Mouse (Mus musculus): ENCODE results near the gene Fam133b. TPM values are rescaled to one million over a fixed set of nuclear protein-coding genes. Genes with fewer than 3 reads are reported as not detected.
"Not testable (repeated sequence)": the region's sequence is repeated elsewhere in the genome, so short reads cannot be mapped to it uniquely, and the experiment has no call there.

Fam133b gene
- total RNA-seq, 1 experiment from 2014 or later, result 83.7 TPM

DNA sequence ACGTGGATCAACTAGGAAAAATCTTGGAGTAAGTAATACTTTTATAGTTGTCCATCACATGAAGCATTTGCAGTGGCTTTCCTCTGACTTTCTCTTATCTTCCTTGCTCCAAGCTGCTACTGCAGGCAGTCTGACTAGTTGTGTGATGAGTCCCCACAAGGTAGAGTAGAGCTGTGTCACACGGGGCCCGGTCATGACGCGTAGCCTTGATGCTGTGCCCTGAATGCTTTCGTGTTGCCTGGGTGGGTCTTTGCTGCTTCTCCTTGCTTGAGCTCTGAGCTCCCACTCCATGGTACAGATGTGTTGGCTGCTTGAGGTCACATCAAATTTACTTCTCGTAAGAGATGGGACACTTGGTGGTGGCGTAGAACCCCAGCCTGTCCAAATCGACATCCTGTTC, 28.2 kb upstream of the Fam133b start:
- ATAC-seq (ENCODE audit: extremely low read depth, insufficient number of reproducible peaks, low FRiP score, poor library complexity, severe bottlenecking), result no peak

DNA sequence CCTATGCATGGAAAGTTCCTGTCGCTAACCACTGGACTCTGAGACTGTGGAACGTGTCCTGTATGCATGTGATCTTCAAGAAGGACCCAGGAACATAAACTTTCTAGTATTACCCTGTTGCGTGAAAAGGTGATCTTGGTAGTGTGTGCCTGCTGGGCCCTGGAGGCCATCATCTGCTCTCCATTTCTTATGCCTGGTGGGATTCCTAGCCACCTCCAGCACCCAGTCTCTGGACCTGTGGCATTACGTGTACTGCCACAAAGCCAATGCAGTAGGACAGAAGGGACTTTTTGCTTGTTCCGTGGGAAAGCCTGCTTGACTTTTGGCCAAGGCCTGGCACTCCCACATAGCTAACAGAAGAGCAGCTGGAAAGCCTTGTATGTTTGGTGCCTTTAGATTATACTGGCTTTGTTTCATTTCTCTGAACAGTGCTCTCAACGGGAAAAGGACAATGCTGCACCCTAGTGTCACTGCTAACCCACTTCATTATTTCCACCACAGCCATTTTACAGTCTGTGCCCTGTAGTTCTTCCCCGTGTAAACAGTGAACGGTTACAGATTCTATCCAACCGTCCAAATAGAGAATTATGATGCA, 27.1 kb upstream of the Fam133b start:
- peak; percentile 87 for ATAC-seq (ENCODE audit: extremely low read depth, insufficient number of reproducible peaks, low FRiP score, poor library complexity, severe bottlenecking)

DNA sequence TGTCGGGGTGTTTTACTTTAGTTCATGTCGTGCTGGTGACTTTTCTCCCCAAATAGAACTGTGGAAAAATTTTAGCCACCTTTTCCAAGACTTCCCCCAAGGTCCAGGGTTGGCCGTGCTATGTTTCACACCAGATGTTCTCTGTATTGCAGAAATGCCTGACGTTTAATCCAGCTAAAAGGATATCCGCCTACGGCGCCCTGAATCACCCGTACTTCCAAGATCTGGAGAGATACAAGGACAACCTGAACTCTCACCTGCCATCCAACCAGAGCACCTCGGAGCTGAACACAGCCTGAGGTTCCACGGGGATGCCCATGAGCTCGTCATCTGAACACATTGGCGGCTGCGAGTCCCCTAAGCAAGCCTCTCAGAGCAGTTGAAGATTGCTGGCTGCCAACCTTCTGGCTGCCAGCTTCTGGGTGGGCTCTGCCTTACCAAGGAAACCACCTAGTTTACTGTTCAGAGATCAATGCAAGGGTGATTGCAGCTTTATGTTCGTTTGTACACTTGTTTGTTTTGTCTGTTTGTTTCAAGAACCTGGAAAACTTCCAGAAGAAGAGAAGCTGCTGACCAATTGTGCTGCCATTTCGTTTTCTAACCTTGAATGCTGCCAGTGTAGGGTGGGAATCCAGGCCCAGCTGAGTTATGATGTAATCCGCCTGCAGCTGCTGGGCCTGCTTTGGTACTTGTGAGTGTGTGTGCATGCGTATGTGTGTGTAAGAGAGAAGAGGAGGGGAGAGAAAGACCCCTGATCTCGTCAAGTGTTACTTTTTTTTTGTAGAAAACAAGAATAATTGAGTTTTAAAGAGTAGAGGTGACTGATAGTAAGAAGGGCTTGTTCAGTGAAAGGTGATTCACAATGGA, 22.9 kb upstream of the Fam133b start:
- no peak for ATAC-seq (ENCODE audit: extremely low read depth, insufficient number of reproducible peaks, low FRiP score, poor library complexity, severe bottlenecking)

DNA sequence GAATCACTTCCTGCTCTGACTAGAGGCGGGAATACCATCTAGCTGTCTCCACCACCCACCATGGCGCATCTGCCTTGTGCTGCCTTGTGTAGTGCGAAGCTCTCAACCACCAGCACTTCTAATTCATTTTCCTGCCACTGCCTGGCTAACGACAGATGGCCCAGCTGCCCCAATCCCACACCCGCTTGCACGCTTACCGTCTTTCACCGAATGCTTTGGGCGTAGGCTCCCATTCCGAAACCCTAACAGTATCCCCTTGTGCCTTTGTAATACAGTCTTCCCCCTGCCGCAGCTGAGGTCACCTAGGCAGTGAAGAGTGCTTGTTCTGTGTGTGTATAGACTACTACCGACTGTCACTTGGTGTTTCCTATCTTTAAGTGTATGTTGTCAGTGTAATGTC, 21.9 kb upstream of the Fam133b start:
- ATAC-seq (ENCODE audit: extremely low read depth, insufficient number of reproducible peaks, low FRiP score, poor library complexity, severe bottlenecking), result no peak

DNA sequence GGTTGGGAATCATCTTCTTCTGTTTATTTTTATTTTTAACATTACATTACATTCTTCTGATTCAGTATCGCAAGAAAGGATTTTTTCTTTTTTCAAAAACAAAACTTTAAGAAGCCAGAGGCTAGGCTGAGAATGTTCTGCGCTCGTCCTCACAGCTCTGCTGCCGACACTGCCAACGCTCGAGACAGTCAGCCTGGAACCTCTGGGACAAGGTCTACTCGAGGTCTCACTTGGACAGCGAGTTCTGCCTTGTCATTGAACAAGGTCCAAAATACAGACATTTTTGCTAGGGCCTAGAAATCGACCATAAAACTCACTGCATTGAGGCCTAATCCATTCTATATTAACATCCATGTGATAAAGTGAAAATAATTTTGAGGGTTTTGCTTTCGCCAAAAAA, 20.8 kb upstream of the Fam133b start:
- no peak for ATAC-seq (ENCODE audit: extremely low read depth, insufficient number of reproducible peaks, low FRiP score, poor library complexity, severe bottlenecking)

DNA sequence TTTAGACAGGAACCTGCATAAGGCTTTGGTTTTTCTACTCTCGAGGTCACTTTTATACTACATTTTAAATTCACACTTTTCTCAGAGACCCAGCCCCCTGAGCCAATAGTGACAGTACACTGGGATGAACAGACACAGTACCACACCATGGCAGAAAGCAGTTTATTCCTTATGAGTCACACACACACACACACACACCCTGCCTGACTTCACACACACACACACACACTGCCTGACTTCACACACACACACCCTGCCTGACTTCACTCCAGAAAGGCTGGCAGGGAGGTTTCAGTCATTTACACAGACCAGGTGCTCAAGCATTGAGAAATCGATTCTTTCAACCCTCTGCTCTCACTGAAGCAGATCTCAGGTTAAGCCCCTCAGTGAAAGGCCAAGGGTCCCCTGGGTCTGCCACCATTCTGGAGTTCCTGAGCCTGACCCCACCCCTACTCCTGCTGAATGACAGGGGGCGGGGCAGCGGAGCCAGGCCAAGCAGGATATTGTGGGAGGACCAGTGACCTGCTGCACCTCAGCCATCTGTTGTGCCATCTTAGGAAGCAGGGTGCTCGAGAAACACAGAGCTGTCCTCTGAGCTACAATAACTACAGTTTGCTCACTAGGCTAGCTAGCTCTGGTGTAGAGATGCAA, 16.5 kb upstream of the Fam133b start:
- ATAC-seq (ENCODE audit: extremely low read depth, insufficient number of reproducible peaks, low FRiP score, poor library complexity, severe bottlenecking), result no peak

DNA sequence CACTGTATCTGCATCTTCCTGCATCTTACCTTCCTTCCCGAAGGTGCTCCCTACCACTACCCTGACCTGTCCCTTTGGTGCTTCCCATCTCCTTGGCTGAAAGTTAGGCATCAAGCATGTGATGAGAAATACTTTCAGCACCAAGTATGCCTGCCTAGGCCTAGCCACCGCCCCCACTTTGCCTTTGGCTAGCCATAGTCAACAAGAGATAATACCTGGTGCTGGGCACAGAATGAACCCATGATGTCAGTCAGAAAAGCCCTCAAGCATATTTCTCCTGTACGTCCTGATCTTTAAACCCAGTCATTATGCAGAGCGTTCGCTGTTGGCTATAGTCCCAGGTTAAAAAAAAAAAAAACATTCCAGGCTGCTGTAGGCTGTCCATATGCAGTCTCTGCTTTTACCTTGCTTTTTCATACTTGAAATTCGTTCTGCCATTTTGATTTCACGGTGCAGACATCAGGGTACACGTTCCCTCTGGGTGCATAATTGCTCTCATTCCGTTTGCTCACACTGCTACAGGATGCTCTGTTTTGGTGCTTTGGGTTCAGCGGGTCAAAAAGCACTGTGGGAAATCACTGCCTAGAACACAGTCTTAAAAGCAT, 13.9 kb upstream of the Fam133b start:
- no peak for ATAC-seq (ENCODE audit: extremely low read depth, insufficient number of reproducible peaks, low FRiP score, poor library complexity, severe bottlenecking)

DNA sequence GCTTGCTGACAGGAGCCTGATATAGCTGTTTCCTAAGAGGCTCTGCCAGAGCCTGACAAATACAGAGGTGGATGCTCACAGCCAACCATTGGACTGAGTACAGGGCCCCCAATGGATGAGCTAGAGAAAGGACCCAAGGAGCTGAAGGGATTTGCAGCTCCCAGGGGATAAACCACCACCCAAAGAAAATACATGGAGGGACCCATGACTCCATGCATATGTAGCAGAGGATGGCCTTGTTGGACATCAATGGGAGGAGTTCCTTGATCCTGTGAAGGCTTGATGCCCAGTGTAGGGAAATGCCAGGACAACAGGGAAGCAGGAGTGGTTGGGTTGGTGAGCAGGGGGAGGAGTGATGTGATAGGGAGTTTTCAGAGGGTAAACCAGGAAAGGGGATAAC, 11.6 kb upstream of the Fam133b start:
- not testable (repeated sequence) for ATAC-seq (ENCODE audit: extremely low read depth, insufficient number of reproducible peaks, low FRiP score, poor library complexity, severe bottlenecking)

DNA sequence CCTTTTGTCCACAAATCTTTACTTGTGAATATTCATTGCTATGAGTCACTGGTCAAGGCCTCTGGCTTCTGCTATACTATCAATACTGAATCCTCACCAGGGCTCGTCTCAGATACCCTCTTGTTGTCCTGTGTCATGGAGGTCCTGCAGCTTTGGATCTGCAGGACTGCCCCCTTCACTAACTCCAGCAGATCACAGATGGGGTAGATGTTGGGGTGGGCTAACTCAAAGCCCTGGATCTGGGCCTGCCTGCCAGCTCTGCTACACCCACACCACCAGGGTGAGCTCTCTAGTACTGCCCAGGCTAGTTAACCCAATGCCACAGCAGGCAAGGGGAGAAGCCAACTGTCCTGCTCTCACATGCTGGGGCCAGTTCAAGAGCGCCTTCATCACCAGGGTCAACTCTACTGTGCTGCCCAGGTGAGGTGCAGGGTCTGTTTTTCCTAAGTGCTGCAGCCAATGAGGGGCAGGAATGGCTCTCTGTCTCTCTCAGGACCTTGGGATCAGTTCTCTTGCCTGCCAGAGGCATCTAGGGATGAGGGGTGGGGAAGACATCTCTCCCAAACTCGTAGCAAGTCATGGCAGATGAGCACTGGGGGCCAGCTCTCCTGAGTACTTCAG, 6.9 kb upstream of the Fam133b start:
- ATAC-seq (ENCODE audit: extremely low read depth, insufficient number of reproducible peaks, low FRiP score, poor library complexity, severe bottlenecking), result no peak

DNA sequence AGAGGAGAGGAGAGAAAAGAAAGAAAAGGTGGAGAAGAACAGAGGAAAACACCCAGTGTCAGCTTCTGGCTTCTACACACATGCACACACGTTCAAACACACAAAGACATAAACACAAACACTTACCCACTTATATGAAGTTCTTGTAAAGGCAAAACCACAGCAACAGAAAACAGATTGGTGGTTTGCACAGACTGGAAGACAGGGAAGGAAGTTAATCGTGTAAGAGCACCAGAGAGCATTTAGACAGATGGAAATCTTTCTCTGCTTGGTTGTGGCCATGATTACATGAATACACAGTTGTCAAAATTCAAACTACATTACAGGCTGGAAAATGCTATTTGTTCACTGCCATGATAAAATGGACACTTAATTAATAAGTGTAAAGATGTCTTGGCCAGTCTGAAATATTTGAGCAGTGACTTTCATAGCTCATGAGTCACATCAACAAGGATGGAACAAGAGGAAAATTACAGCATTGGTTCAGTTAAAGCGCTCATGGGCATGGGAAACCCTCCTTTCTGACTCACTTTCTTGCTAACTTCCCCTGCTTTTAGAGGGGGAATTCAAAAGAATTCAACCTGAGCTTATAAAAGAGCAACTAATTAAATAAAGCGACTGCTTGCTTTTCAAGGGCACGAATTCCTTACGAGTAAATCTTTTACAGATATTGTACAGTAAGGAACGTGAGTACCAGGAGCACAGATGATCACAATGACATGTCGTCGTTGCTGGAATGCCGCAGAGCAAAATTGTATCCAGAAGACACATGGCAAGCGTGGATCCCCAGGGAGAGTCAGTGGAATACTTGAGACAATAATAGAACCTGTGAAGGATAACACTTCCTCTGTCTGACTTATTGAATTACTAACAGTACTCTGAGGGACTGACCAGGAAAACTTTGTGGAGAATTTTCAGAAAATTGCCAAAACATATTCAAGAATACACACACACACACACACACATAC, 4.8 kb upstream of the Fam133b start:
- ATAC-seq (ENCODE audit: extremely low read depth, insufficient number of reproducible peaks, low FRiP score, poor library complexity, severe bottlenecking), result no peak

DNA sequence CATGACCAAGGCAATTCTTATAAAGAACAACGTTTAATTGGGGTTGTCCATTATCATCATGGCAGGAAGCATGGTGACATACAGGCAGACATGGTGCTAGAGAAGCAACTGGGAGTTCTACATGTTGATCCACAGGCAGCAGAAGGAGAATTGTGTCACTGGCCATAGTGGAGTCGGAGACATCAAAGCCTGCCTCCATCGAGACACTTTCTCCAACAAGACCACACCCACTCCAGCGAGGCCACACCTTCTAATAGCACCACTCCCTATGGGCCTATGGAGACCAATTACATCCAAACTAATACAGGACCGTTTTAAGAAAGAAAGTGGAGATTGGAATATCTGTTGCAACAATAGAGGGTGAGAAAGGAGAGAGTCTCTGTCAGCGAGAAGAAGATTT, 1.8 kb upstream of the Fam133b start:
- ATAC-seq (ENCODE audit: extremely low read depth, insufficient number of reproducible peaks, low FRiP score, poor library complexity, severe bottlenecking), result no peak

DNA sequence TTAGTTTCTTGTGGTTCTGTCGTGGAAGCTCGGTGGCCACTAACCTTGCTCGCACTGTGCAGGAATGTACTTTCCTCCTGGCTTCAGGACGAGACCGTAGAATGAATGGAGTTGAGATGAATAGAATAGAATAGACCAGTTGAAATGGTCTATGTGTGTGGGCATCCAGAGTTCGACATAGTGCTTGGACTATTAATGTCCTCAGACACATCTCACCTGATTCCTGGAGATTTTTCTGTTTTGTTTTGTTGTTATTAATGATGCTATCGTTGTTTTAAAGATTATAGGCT, 792 bp downstream of the Fam133b start:
- no peak for ATAC-seq (ENCODE audit: extremely low read depth, insufficient number of reproducible peaks, low FRiP score, poor library complexity, severe bottlenecking)

DNA sequence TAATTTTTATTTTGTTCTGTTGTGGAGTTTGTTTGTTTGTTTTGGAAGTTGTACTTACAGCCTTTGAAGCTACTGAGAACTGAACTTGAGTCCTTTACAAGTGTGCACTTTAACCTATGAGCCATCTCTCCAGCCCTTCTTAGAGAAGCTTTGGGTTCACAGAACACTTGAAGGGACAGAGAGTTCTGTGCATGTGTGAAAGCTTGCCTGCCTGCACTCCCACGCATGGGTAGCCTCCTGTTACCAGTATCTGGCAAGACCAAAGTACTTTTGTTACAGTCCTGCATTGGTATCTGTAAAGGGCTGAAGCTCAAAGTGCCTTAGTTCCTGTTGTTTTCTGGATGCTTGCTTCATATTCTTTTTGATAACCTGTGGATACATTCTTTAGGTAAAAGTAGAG, 2.6 kb downstream of the Fam133b start:
- ATAC-seq (ENCODE audit: extremely low read depth, insufficient number of reproducible peaks, low FRiP score, poor library complexity, severe bottlenecking), result no peak

DNA sequence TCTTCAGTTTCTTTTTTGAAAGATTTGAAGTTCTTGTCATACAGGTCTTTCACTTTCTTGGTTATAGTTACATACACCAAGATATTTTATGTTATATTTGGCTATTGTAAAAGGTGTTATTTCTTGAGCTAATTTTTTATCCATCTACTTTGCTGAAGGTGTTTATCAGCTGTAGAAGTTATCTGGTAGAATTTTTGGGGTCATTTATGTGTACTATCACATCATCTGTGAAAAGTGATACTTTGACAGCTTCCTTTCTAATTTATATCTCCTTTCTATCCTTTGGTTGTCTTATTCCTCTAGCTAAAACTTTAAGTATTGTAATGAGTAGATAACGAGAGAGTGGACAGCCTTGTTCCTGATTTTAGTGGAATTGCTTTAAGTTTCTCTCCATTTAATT, 7.8 kb downstream of the Fam133b start:
- no peak for ATAC-seq (ENCODE audit: extremely low read depth, insufficient number of reproducible peaks, low FRiP score, poor library complexity, severe bottlenecking)

DNA sequence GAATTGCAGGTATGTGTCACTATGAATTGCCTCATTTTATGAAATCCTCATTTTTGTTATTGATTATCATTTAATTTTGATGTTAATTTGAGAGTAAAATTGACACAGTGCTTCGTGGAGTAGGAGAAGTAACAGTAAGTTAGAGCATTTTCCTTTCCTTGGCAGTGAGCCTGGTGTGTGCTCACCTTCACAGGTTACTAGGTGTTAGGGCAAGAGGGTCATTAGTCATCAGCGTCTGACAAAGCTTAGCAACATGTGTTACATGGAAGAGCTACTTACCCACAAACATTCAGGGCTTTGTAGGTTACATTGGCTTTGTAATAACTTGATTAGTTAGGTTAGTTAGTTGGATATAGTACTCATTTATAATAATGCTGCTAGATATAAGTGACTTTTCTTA, 10.6 kb downstream of the Fam133b start:
- no peak for ATAC-seq (ENCODE audit: extremely low read depth, insufficient number of reproducible peaks, low FRiP score, poor library complexity, severe bottlenecking)

DNA sequence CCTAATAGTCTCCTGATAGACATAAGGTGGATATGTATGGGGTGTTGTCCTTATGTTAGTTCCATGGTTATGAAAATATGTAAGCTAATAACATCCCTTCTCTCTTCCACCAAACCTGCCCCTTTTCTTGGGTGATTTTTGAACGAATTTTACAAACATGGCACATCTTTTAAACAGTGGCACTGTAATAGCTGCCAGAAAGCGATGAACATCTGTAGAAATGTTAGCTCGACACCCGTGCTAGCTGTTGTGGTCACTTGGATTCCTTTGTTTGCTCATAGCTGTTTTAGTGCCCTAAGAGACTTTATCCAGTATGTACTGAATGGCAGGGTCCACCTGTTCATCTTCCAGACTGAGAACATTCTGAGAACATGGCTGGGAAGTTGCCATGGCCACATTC, 27.6 kb downstream of the Fam133b start, which contains the start of gene 1700109H08Rik:
1700109H08Rik (plus strand) TSS at position 301 of the 400 bp plus-strand sequence.
- ATAC-seq (ENCODE audit: extremely low read depth, insufficient number of reproducible peaks, low FRiP score, poor library complexity, severe bottlenecking), result no peak

DNA sequence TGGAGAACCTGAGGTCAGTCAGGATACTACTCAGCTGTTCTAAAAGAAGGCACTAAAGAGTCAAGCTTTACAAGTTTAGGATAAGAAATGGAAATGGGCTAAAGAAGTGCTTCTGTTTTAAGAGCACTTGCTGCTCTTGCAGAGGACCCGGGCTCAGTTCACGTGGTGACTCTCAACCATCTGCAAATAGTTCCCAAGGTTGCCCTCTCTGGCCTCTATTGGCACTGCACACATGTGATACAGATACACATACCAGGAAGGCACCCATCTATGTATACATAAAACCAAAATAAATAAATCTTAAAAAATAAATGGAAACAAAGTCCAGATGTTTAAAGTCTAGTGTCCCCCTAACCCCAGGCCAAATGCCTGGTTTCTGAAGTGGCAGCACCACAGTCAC, 31.2 kb downstream of the Fam133b start:
- no peak for ATAC-seq (ENCODE audit: extremely low read depth, insufficient number of reproducible peaks, low FRiP score, poor library complexity, severe bottlenecking)

DNA sequence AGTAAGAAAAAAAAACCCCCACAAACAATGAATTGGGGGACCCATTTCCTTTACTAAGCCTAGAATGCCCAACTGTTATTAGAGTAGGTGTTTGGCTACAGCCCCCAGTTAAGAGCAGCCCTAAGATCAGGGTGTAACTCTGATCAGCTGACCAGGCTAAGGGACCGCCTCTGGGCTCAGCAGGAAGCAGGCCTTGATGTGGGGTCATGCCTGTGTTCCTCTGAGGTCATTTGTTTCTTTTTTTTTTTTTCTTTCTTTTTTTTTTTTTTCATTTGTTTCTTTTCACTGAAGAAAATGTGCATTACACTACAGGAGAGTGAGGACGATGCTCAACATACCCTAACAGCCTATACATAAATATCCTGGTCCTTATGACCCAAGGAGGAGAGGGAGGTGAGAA, 34.3 kb downstream of the Fam133b start:
- ATAC-seq (ENCODE audit: extremely low read depth, insufficient number of reproducible peaks, low FRiP score, poor library complexity, severe bottlenecking), result no peak

Measured in neutrophil, adult 5-6 weeks (primary cell).